Mouse (Mus musculus): Measurements from ENCODE around the gene Htr6.

Gene Htr6

GRCm38 (mm10) chr4:139086984-139087383 lies 11.6 kb upstream of the Htr6 start:
- no peak for DNase-seq (ENCODE audit: low read depth)

DNA sequence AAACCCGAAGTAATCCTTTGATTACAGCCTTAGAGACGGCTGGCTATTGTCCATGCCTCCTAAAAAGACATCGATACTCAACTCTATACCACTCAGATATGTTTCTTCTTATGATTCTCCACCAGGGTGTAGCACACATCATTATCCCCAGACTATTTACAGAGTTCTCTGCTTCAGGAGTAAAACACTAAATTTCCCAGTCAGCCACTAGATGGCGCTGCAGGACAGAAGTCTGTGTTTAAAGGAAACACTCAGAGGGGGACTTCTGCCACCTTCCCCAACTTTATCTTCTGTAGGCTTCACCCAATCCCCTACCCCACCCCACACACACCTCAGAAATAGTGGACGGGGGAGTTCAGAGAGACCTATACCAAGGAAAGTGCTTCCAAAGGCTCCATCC lies 10.7 kb upstream of the Htr6 start:
- peak; percentile 93 for DNase-seq (ENCODE audit: low read depth)

DNA sequence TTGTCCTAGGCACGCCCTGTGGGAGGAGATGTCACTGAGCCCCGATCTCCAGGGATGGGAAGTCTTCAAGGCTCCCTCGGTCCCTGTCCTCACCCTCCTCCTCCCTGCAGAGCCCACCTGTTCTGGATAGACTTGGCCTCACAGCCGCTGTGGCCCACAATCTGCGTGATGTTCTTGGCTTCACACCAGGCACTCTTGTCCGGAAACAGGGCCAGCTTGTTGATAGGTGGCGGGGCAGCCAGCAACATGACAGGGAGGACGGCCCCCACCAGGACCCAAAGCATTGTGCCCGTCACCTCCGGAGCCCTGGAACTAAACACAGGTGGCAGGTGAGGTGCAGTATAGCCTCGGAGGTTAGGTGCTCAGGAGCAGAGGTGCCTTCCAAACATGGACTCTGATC lies 10.0 kb upstream of the Htr6 start:
- no peak for DNase-seq (ENCODE audit: low read depth)

- no peak for DNase-seq (ENCODE audit: low read depth)
Observed at GRCm38 (mm10) chr4:139082790-139083564, 7.6 kb upstream of the Htr6 start.

- no peak for DNase-seq (ENCODE audit: low read depth)
Observed at GRCm38 (mm10) chr4:139081270-139081931, 6.0 kb upstream of the Htr6 start.

DNA sequence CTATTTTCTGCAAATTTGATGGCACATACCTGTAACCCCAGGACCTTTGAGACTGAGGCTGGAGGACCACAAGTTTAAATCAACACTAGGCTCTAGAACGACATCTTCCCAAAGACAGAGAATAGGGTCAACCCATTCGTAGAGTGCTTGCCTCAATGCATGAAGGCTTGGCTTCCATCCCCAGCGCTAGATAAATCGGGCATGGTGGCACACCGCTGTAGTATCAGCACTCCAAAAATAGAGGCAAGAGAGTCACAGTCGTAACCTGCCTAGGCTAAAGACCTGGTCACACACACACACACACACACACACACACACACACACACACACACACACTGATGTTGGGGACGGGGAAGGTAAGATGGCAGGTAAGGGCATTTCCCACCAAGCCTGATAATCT lies 4.9 kb upstream of the Htr6 start:
- DNase-seq (ENCODE audit: low read depth) = no peak

- no peak for DNase-seq (ENCODE audit: low read depth)
Observed at GRCm38 (mm10) chr4:139079439-139079838, 4.1 kb upstream of the Htr6 start.

- peak; percentile 37 for DNase-seq (ENCODE audit: low read depth)
Observed at GRCm38 (mm10) chr4:139078726-139079125, 3.4 kb upstream of the Htr6 start.

DNA sequence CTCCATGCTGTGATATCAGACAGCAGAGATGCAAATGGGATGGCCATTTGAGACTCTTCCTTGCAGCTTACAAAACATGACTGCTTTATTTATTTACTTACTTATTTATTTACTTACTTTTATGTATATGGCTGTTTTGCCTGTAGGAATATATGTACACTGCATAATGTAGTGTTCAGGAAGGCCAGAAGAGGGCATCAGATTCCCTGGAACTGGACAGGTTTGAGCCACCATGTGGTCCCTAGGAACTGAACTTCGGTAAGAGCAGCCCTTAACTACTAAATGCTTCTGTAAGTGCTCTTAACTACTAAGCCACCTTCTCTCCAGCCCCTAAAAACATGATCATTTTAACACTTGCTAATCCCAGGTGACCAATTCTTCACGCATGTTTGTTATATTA lies 2.9 kb upstream of the Htr6 start:
- DNase-seq (ENCODE audit: low read depth) = peak; percentile 65

DNA sequence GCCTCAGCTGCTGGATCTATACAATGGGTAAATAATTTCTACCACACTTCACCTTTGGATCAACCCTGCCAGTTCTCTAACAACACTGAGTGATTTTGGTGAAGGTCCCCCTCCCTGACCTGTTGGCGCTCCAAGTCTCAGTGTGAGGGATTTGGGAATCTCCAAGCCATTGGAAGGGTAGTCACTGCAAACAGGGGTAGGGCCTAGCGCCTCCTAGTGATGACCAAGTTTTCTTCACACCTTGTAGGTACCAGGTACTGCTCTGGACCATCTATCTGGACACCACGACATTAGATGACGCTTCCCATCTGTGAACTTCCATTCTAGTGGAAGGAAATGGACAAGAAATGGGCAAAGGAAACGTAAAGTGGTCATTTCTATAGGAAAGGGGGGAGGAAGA lies 545 bp upstream of the Htr6 start:
- no peak for DNase-seq (ENCODE audit: low read depth)

- DNase-seq (ENCODE audit: low read depth) = no peak
Observed at GRCm38 (mm10) chr4:139074060-139074459, 1.3 kb downstream of the Htr6 start.

DNA sequence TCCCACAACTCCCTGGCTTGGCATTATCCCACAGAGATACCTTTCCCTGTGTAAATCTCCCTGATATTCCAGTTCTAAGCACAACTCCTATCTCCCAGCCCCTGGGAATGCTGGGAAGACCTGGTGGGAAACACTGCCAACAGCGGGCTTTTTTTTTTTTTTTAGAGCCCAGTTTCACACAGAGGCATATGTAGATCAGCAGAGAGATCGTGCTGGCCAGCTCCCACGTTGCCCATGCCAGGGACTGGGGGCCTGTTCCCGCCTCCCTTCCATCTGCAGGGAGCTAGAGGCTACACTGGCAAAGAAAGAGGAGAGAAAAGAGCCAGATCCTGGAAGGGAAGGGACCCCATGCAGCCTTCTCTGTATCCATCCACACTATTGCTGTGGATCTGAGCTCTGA lies 7.1 kb downstream of the Htr6 start:
- no peak for DNase-seq (ENCODE audit: low read depth)

DNA sequence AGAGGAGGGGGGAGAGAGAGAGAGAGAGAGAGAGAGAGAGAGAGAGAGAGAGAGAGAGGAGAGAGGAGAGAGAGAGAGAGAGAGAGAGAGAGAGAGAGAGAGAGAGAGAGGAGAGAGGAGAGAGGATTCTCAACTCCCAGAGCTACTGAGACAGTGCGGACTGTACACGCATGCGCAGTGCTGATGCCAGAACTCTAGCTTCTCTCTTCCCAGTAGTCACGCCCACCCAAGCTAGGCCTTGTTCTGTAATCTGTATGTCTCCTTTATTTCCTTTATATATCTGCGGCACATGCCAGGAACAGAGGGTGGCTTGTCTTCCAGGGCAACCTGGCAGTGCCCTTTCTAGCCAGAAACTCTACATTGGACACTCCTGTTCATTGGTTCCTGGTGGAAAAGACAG lies 10.5 kb downstream of the Htr6 start:
- DNase-seq (ENCODE audit: low read depth) = no peak

DNA sequence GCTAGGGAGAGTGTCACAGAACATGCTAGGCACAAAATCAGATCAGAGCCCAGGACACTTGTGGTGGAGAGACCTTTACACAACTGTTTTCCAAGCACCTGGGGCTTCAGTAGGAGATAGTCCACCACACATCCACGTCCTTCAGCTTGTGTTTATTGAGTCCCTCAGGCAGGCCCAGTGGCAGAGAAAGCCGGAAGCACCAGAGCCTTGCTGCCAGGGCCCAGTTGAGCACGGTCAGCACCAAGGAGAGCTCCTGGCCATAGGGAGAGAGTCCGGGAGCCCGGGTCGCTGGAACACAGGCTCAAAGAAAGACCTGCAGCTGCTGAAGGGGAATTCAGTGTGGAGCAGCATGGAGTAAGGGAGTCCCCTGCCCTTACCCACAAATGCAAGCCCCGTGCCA lies 15.8 kb downstream of the Htr6 start:
- DNase-seq (ENCODE audit: low read depth) = peak; percentile 73

DNA sequence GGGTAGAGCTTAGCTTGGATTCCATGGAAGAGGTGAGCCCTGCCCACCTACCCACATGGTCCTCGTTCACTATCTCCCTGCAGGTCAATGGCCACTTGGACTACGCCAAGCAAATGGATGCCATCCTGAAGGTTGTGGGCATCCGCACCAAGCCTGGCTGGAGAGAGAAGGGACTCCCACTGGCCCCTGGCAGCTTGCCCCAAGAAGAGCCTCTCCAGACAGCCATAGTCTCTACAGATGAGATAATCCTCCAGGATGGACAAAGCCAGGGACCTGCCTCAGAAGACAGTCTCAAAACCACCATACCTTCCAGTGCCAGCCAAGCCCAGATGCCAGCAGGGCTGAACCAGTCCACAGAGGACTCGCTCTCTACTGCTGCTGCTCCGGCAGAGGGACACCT lies 17.3 kb downstream of the Htr6 start:
- no peak for DNase-seq (ENCODE audit: low read depth)

DNA sequence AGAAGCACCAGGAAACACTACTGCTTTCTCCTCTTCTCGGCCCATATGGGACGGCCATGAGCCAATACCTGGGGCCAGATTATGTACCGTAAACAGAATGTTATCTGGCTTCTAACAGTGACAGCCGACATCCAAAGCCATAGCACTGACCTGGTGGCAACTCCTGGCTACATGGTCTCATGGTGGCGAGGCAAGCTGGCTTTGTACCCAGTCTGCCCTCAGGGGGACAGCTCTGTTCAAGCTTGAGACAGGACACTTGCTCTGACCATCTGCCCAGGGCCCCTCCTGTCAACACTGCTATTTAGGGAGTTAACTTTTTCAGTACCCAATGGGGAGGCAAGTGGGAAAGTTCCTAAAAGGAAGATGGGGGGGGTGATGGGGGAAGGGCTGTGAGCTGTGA lies 18.1 kb downstream of the Htr6 start:
- no peak for DNase-seq (ENCODE audit: low read depth)

DNA sequence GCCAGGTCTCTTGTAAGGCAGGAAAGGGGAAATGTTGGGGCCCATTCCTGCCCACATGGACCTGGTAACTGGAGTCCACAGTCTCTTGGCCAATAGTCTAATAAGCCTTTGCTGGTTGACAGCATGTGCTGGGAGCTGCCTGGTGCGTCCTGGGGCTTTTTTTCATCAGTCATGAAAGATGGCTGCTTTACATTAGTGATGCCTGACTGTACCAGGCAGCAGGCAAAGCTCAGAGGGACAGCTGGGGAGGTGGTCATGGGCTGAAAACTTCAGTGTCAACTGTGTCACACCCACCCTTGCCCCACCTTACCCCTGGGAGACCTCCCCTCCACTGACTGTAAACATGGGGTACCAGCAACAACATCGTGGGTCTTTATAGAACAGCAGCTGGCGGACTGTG lies 19.6 kb downstream of the Htr6 start:
- DNase-seq (ENCODE audit: low read depth) = no peak

- peak; percentile 53 for DNase-seq (ENCODE audit: low read depth)
Observed at GRCm38 (mm10) chr4:139055336-139055735, 20.0 kb downstream of the Htr6 start.

GRCm38 (mm10) chr4:139054300-139054923 lies 21.0 kb downstream of the Htr6 start:
- no peak for DNase-seq (ENCODE audit: low read depth)

- no peak for DNase-seq (ENCODE audit: low read depth)
Observed at GRCm38 (mm10) chr4:139053391-139053790, 22.0 kb downstream of the Htr6 start.

DNA sequence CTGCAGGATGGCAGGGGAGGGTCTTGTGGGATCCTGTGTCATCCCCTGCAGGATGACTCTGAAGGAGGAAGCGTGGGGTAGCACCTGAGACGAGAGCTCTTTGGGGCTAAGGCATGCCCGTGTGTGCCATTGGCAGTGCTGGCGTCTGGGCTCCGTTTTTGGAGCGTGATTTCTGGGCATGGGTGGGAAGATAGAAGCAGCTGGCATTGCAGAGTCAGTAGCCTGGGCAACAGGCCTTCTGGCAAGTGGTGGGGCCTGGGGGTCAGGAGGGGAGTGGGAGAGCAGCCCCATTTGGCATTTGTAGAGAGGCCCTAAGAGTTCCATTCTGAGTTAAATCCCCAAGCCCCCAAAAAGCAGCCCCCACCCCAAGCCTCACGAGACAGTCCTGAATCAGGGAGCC lies 22.6 kb downstream of the Htr6 start:
- DNase-seq (ENCODE audit: low read depth) = no peak

DNA sequence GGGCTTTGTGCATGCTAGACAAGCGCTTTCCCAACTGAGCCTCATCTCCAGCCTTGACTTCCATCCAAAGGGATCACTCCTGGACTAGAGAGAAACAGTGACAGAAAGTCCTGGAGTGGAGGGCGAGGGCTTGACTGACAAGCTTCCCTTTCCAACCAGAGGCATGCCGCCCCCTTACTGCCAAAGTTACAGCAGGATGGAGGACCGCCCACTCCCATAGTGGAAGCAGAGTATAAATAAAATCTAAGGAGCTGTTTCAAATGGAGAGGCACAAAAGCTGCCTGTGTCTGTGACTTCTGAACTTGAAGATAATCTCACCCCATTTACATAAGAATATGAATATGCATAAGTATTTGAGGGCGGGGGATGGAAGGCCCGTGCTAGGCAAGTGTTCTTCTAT lies 26.9 kb downstream of the Htr6 start:
- DNase-seq (ENCODE audit: low read depth) = no peak

GRCm38 (mm10) chr4:139046354-139046753 lies 29.0 kb downstream of the Htr6 start:
- DNase-seq (ENCODE audit: low read depth) = no peak
